Mouse (Mus musculus) myocyte (in vitro differentiated cells): Measurements from ENCODE around the gene Cyb561.

Experiments used
- E2F4 ChIP-seq: IDR thresholded peaks from one replicate; pipeline ENCODE4 v1.6.1; 2011; ENCODE audit warnings: mild to moderate bottlenecking, control low read depth, moderate library complexity; ENCODE audit not compliant: insufficient read depth
- MAX ChIP-seq: IDR thresholded peaks from one replicate; pipeline ENCODE4 v1.6.1; 2011; ENCODE audit warnings: low read depth, mild to moderate bottlenecking, control low read depth
- MYOD1 ChIP-seq, 3 experiments: IDR thresholded peaks; one replicate each; pipeline ENCODE4 v1.6.1; 2011; ENCODE audit warnings: control low read depth in 2 of 3, low read depth in 2 of 3, mild to moderate bottlenecking in 2 of 3, moderate library complexity in 1 of 3; ENCODE audit not compliant: insufficient read length in 2 of 3, control insufficient read depth in 1 of 3
- MYOG ChIP-seq, 3 experiments: IDR thresholded peaks; one replicate each; pipeline ENCODE4 v1.6.1; 2011; ENCODE audit warnings: control low read depth in 2 of 3, low read depth in 2 of 3, mild to moderate bottlenecking in 2 of 3; ENCODE audit not compliant: insufficient read length in 2 of 3, control insufficient read depth in 1 of 3, insufficient read depth in 1 of 3
- POLR2A ChIP-seq: IDR thresholded peaks from one replicate; pipeline ENCODE4 v1.6.1; 2011; ENCODE audit warnings: low read depth, mild to moderate bottlenecking, control low read depth, moderate library complexity; ENCODE audit not compliant: insufficient read length
- POLR2AphosphoS2 ChIP-seq: IDR thresholded peaks from one replicate; pipeline ENCODE4 v1.6.1; 2011; ENCODE audit warnings: low read depth, control low read depth; ENCODE audit not compliant: insufficient read length
- SRF ChIP-seq: IDR thresholded peaks from one replicate; pipeline ENCODE4 v1.6.1; 2011; ENCODE audit warnings: low read depth; ENCODE audit not compliant: control insufficient read depth, insufficient read length
- USF1 ChIP-seq: IDR thresholded peaks from one replicate; pipeline ENCODE4 v1.6.1; 2011; ENCODE audit warnings: low read depth, mild to moderate bottlenecking, control low read depth, moderate library complexity

DNA sequence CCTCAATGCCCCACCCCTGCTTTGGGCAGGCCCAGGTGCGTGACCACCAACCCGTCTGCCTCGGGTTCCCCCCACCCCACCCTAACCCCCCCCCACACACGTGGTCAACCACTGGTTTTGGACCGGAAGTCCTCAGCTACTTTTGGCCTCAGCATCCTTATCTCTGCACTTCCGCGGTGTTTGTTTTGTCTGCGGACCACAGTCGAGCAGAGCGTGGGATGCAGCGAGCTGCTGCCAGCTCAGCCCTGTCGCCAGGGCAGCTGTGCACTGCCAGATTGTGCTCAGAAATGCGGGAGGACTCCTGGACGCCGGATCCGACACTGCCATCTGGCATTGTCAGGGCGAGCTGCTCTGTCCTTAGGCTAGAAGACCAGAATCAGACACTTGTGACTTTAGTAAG, 6.2 kb upstream of the Cyb561 start:
- peak; percentile 55 for TF ChIP-seq POLR2A
- no peak for TF ChIP-seq E2F4
- TF ChIP-seq POLR2AphosphoS2: no peak
- no peak for TF ChIP-seq SRF
- TF ChIP-seq USF1: peak; percentile 54
- TF ChIP-seq MYOD1 (IDR thresholded peaks at IDR 0.05; ENCODE audit: control insufficient read depth in 1 of 3, insufficient read length in 2 of 3, low read depth in 2 of 3): peak in 2 of 3 experiments; percentile 80 to 91
- no peak for TF ChIP-seq MAX
- TF ChIP-seq MYOG (IDR thresholded peaks at IDR 0.05; ENCODE audit: control insufficient read depth in 1 of 3, insufficient read depth in 1 of 3, insufficient read length in 2 of 3, low read depth in 2 of 3): peak in 2 of 3 experiments; percentile 73 to 86
